Mouse (Mus musculus): Measurements from ENCODE around the gene Upp1. TPM values are rescaled to one million over a fixed set of nuclear protein-coding genes. Genes with fewer than 3 reads are reported as not detected.
A peak's percentile ranks its signal among the peaks of the same experiment; 100 is the strongest.
"Not testable (repeated sequence)": the region's sequence is repeated elsewhere in the genome, so short reads cannot be mapped to it uniquely, and the experiment has no call there.

Upp1 gene
- total RNA-seq, 2 experiments from 2014 or later, result 3.0 to 3.8 TPM

DNA sequence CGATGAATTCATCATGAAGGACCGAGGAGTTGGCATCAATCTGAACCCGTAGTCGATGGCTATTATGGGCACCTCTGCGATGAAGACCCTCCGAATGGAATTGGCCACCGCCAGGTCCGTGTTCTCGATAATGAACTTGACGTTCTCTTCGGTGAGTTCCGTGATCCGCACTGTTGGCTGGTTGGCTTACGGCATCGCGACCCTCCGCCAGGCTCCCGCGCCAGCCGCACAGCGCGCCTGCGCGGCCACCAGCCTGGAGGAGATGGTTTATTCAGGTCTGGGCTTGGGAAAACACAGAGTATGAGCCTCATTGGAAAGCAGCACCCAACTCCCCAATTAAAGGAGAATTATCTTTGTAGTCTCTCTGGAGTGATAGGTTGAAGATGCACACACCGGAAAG is 32.5 kb downstream of the Upp1 start:
- ATAC-seq (ENCODE audit: poor library complexity, severe bottlenecking), result not testable (repeated sequence)

DNA sequence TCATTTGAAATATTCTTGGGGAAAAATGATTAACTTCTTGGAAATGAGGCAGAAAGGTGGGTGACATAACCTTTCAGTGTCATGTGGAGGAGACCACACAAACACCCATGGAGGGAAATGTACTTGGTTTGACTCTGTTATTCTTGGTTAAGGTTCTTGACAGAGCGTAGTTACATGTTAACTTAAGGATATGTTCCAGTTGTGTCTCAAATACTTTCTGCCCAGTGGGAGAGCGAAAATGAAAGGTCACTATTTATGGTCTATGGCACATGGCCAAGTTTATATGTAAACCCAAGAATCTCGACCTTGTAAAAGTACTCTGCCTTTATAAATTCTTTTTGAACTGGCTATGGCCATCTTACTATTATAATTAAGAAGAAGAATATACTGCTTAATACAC is 42.0 kb downstream of the Upp1 start:
- ATAC-seq (ENCODE audit: poor library complexity, severe bottlenecking), result no peak

DNA sequence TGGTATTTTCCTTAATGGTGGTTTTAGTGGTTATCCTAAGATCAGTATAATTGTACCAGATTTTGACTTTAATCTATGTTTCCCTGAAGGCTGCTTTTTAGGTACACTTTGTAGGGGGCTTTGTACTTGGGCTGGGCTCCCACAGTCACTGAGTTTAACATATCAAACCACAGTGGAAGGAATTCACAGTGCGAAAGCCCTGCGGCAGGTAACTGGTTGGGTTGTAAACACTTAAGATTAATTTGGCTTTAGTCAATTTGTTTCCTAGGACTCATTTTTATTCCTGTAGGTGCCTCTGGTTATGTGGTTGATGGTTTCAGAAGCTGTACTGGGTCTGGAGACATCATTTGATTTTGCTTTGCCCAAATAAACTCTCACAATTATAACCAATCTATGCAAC is 49.4 kb downstream of the Upp1 start:
- ATAC-seq (ENCODE audit: poor library complexity, severe bottlenecking), result no peak

DNA sequence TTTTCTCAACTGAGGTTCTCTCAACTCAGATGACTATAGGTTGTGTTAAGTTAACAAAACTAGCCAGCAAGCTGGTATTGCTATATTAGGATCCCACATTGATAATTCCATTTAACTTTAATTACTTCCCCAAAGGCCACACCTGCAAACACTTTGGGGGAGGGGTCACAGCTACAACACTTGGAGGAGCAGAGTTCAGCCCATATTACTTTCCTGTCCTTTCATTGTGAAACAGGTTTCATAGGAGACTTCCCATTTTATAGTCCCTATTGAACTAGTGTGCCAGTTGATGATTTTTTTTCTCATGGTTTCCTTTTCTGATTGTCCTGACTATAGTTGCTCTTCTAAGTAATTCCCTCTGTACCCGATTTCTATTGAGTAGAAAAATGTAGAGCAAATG is 63.6 kb downstream of the Upp1 start:
- ATAC-seq (ENCODE audit: poor library complexity, severe bottlenecking), result peak; percentile 62

Other genes with a start within 250 kb of the Upp1 start
- gene Pkd1l1, start 144.8 kb upstream of the Upp1 start, total RNA-seq (2015), result not detected in 2 replicates
- 0.04 TPM in 1 of 2 replicates, not detected in the other for gene Pkd1l1, start 144.8 kb upstream of the Upp1 start, total RNA-seq (2017)
- 8.7 and 14.4 TPM in 2 replicates for gene Hus1, start 106.9 kb upstream of the Upp1 start, total RNA-seq (2015)
- gene Hus1, start 106.9 kb upstream of the Upp1 start, total RNA-seq (2017), result 8.4 and 8.7 TPM in 2 replicates
- 0.49 and 0.50 TPM in 2 replicates for gene Gm11992, start 69.5 kb upstream of the Upp1 start, total RNA-seq (2015)
- gene Gm11992, start 69.5 kb upstream of the Upp1 start, total RNA-seq (2017), result 0.29 TPM in 1 of 2 replicates, not detected in the other
- gene Sun3, start 69.1 kb upstream of the Upp1 start, total RNA-seq (2015), result not detected in 2 replicates
- gene Sun3, start 69.1 kb upstream of the Upp1 start, total RNA-seq (2017), result not detected in 2 replicates
- 14.7 and 18.4 TPM in 2 replicates for gene Abca13, start 73.8 kb downstream of the Upp1 start, total RNA-seq (2015)
- 13.4 and 19.0 TPM in 2 replicates for gene Abca13, start 73.8 kb downstream of the Upp1 start, total RNA-seq (2017)

Data from megakaryocyte, adult 5-6 weeks (primary cell).